Mouse (Mus musculus) thymus, adult 2 months (tissue): ENCODE results near the gene Ntrk3. TPM values are rescaled to one million over a fixed set of nuclear protein-coding genes. Genes with fewer than 3 reads are reported as not detected.

Source experiments
- DNase-seq: peaks from one replicate; pipeline ENCODE4 v3.0.0; 2021
- H3K27ac ChIP-seq: fragments of 200-500 bp; 2 replicates; pipeline ENCODE4 v1.5.1; 2012; ENCODE audit warnings: low read length, control low read depth; ENCODE audit not compliant: control insufficient read depth, insufficient read depth
- H3K27me3 ChIP-seq: fragments of 200-500 bp; 2 replicates; pipeline ENCODE4 v1.6.1; 2012; ENCODE audit warnings: mild to moderate bottlenecking, low read length, moderate library complexity, mixed read lengths; ENCODE audit not compliant: control insufficient read depth, insufficient read depth
- H3K36me3 ChIP-seq: fragments of 200-500 bp; 2 replicates; pipeline ENCODE4 v1.6.1; 2012; ENCODE audit warnings: mild to moderate bottlenecking, low read length, moderate library complexity; ENCODE audit not compliant: control insufficient read depth, insufficient read depth
- H3K4me1 ChIP-seq: fragments of 200-500 bp; replicated peaks from 2 replicates; pipeline ENCODE4 v1.6.1; 2012; ENCODE audit warnings: low read length; ENCODE audit not compliant: control insufficient read depth, insufficient read depth
- H3K4me3 ChIP-seq: fragments of 200-500 bp; 2 replicates; pipeline ENCODE4 v1.5.1; 2012; ENCODE audit warnings: mild to moderate bottlenecking, low read length, control low read depth, moderate library complexity; ENCODE audit not compliant: control insufficient read depth, insufficient read depth
- CTCF ChIP-seq: fragments of 200-500 bp; IDR thresholded peaks from 2 replicates; pipeline ENCODE4 v1.5.1; 2012; ENCODE audit warnings: mild to moderate bottlenecking, control low read depth, low read length, moderate library complexity, borderline replicate concordance; ENCODE audit not compliant: control insufficient read depth, poor library complexity, insufficient read depth; ENCODE audit errors: extremely low read depth
- POLR2A ChIP-seq: fragments of 200-500 bp; IDR thresholded peaks from 2 replicates; pipeline ENCODE4 v1.6.1; 2012; ENCODE audit warnings: mild to moderate bottlenecking, low read length, control low read depth, moderate library complexity; ENCODE audit not compliant: control insufficient read depth, poor library complexity, insufficient read depth; ENCODE audit errors: extremely low read depth
- WGBS: fragments of 180-500 bp; shearing (Covaris S2); methylation state at CpG from one replicate; pipeline ENCODE4 v1.1.7; 2018; 5-methylcytosine and 5-hydroxymethylcytosine counted together
- polyA plus RNA-seq: library from polyadenylated mRNA; depleted of rRNA; stranded (reverse); fragments of >200 nt; gene quantifications from 2 replicates; pipeline ENCODE4 v1.2.3, GENCODE M21; 2012

The Ntrk3 gene
- polyA plus RNA-seq, 1 experiment, result 54.7 TPM

GRCm38 (mm10) chr7:78720989-78721816, 16.6 kb downstream of the Ntrk3 start:
- 17% methylated on average over 9 of the region's 9 CpGs for WGBS
- Histone ChIP-seq H3K4me3 (no peak overlapping the region; the same call in 1 of the 2 replicates), H3K27me3 (no peaks in the 10 kb centered on the region), H3K4me1 (peaks cover 38% of the 10 kb centered on the region), H3K27ac (peak overlapping the region; percentile 99), H3K36me3 (no peaks in the 10 kb centered on the region)
- DNase-seq, result peak; percentile 63
- no peak for TF ChIP-seq POLR2A
- no peak for TF ChIP-seq CTCF

GRCm38 (mm10) chr7:78719795-78720460, 17.9 kb downstream of the Ntrk3 start:
- Histone ChIP-seq H3K4me3 (no peak overlapping the region), H3K36me3 (no peaks in the 10 kb centered on the region), H3K4me1 (peaks cover 35% of the 10 kb centered on the region), H3K27ac (peak overlapping the region; percentile 94), H3K27me3 (no peaks in the 10 kb centered on the region)
- DNase-seq, result peak; percentile 66
- WGBS, result 2% methylated on average over 7 of the region's 7 CpGs
- TF ChIP-seq CTCF (no peak), POLR2A (no peak)

GRCm38 (mm10) chr7:78719117-78719516, 18.7 kb downstream of the Ntrk3 start:
- peak; percentile 76 for DNase-seq
- no peaks in the 10 kb centered on the region for H3K27me3 ChIP-seq
- WGBS, result 2% methylated on average over 5 of the region's 5 CpGs
- no peak overlapping the region for H3K4me3 ChIP-seq
- peak overlapping the region; percentile 97 for H3K27ac ChIP-seq
- TF ChIP-seq CTCF (no peak), POLR2A (no peak)
- no peaks in the 10 kb centered on the region for H3K36me3 ChIP-seq
- peaks cover 35% of the 10 kb centered on the region for H3K4me1 ChIP-seq

- H3K27me3 ChIP-seq, result no peaks in the 10 kb centered on the region
- no peak for TF ChIP-seq CTCF
- TF ChIP-seq POLR2A, result no peak
- 74% methylated on average over 8 of the region's 8 CpGs for WGBS
- H3K27ac ChIP-seq, result peak overlapping the region; percentile 97
- DNase-seq, result peak; percentile 54
- no peak overlapping the region for H3K4me3 ChIP-seq
- peaks cover 35% of the 10 kb centered on the region for H3K4me1 ChIP-seq
- H3K36me3 ChIP-seq, result no peaks in the 10 kb centered on the region
Observed at GRCm38 (mm10) chr7:78718191-78718609, 19.6 kb downstream of the Ntrk3 start.

GRCm38 (mm10) chr7:78707708-78708107, 30.1 kb downstream of the Ntrk3 start:
- Histone ChIP-seq H3K4me3 (no peak overlapping the region), H3K27me3 (no peaks in the 10 kb centered on the region), H3K4me1 (peaks cover 7% of the 10 kb centered on the region), H3K27ac (no peak overlapping the region), H3K36me3 (no peaks in the 10 kb centered on the region)
- TF ChIP-seq CTCF, result no peak
- TF ChIP-seq POLR2A, result no peak
- 90% methylated on average over 7 of the region's 7 CpGs for WGBS
- DNase-seq, result no peak

- Histone ChIP-seq H3K4me3 (no peak overlapping the region), H3K36me3 (no peaks in the 10 kb centered on the region), H3K27ac (no peak overlapping the region), H3K27me3 (no peaks in the 10 kb centered on the region), H3K4me1 (peaks cover 3% of the 10 kb centered on the region; the same call in 1 of the 2 replicates)
- DNase-seq, result no peak
- 96% methylated on average over 3 of the region's 3 CpGs for WGBS
- TF ChIP-seq CTCF (no peak), POLR2A (no peak)
Observed at GRCm38 (mm10) chr7:78707122-78707521, 30.7 kb downstream of the Ntrk3 start.
